Mouse (Mus musculus) spleen, adult 2 months (tissue): ENCODE measurements around the gene Flt4. TPM values are rescaled to one million over a fixed set of nuclear protein-coding genes. Genes with fewer than 3 reads are reported as not detected.

Source experiments
- DNase-seq, 2 experiments: peaks; one replicate each; pipeline versions ENCODE4 v3.0.0 to v3.0.0-alpha.2; 2012 to 2021; ENCODE audit warnings: low spot score in 2 of 2, low read depth in 1 of 2
- H3K27ac ChIP-seq: fragments of 200-500 bp; 2 replicates; pipeline ENCODE4 v1.5.1; 2012; ENCODE audit warnings: low read length, inconsistent platforms; ENCODE audit not compliant: insufficient read depth
- H3K27me3 ChIP-seq: fragments of 200-500 bp; 2 replicates; pipeline ENCODE4 v1.6.1; 2012; ENCODE audit warnings: mild to moderate bottlenecking, moderate library complexity, low read length, inconsistent platforms; ENCODE audit not compliant: control insufficient read depth, insufficient read depth
- H3K36me3 ChIP-seq: fragments of 200-500 bp; 2 replicates; pipeline ENCODE4 v1.6.1; 2012; ENCODE audit warnings: mild to moderate bottlenecking, low read length, inconsistent platforms; ENCODE audit not compliant: control insufficient read depth, insufficient read depth
- H3K4me1 ChIP-seq: fragments of 200-500 bp; 2 replicates; pipeline ENCODE4 v1.6.1; 2011; ENCODE audit warnings: inconsistent platforms; ENCODE audit not compliant: control insufficient read depth, insufficient read depth, insufficient read length
- H3K4me3 ChIP-seq: fragments of 200-500 bp; 2 replicates; pipeline ENCODE4 v1.5.1; 2011; ENCODE audit warnings: mild to moderate bottlenecking, inconsistent platforms; ENCODE audit not compliant: insufficient read depth, insufficient read length; ENCODE audit errors: extremely low read depth
- CTCF ChIP-seq: fragments of 200-500 bp; IDR thresholded peaks from 2 replicates; pipeline ENCODE4 v1.5.1; 2011; ENCODE audit warnings: mild to moderate bottlenecking, inconsistent platforms; ENCODE audit not compliant: insufficient read depth, insufficient read length, insufficient replicate concordance; ENCODE audit errors: extremely low read depth
- POLR2A ChIP-seq: fragments of 200-500 bp; IDR thresholded peaks from 2 replicates; pipeline ENCODE4 v1.6.1; 2011; ENCODE audit warnings: low read depth, low read length, inconsistent platforms
- WGBS: fragments of 180-500 bp; shearing (Covaris S2); methylation state at CpG from one replicate; pipeline ENCODE4 v1.1.7; 2018; 5-methylcytosine and 5-hydroxymethylcytosine counted together
- polyA plus RNA-seq: library from polyadenylated mRNA; depleted of rRNA; stranded (reverse); fragments of >200 nt; gene quantifications from 2 replicates; pipeline ENCODE4 v1.2.3, GENCODE M21; 2012

Gene Flt4
- polyA plus RNA-seq, 1 experiment, result 6.6 TPM

DNA sequence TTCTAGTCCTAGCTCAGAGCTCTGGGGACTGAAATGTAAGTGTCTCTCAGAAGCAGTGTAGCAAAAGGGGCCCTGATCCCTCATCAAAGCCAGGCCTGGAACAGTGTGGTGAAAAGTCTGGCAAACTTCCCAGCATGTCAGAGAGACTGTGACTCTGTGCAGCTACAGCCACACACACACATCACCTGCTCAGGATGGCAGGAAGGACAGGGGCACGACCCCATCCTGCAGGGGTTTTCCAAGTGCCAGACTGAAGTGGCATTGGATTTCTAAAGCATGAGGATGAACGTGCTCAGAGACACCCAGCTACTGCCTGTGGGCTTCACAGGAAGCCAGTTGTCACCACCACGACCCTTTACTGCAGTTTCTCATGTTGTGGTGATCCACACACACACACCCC, 3.1 kb downstream of the Flt4 start:
- Histone ChIP-seq H3K36me3 (no peaks in the 10 kb centered on the region), H3K4me3 (no peak overlapping the region), H3K4me1 (no peaks in the 10 kb centered on the region), H3K27ac (no peak overlapping the region), H3K27me3 (no peaks in the 10 kb centered on the region; the same call in 1 of the 2 replicates)
- TF ChIP-seq CTCF (no peak), POLR2A (no peak)
- DNase-seq, result no peak
- WGBS, result 10% methylated on average over 3 of the region's 3 CpGs

DNA sequence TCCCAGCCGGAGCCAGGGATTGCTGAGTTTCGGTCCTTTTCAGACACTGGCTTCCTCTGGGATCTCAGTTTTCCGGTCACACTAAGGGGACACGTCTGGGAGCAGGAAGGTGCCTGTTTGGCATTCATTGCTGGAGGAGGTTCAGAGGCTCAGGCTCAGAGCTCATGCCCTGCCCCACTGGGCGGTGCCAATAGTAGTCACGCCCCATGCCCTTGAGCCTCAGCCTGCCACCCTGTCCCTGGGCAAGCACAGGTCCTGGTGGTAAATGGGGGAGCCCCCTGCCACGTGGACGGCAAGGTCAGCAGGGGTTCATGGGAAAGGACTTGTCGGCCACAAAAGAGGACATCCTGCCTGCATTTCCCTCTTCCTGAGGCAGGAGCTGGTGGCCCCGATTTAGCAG, 4.3 kb downstream of the Flt4 start:
- H3K4me3 ChIP-seq, result no peak overlapping the region
- no peak for TF ChIP-seq POLR2A
- H3K36me3 ChIP-seq, result no peaks in the 10 kb centered on the region
- no peak for DNase-seq
- WGBS, result 4% methylated on average over 10 of the region's 10 CpGs
- no peak overlapping the region for H3K27ac ChIP-seq
- no peaks in the 10 kb centered on the region; the same call in 1 of the 2 replicates for H3K27me3 ChIP-seq
- no peaks in the 10 kb centered on the region for H3K4me1 ChIP-seq

DNA sequence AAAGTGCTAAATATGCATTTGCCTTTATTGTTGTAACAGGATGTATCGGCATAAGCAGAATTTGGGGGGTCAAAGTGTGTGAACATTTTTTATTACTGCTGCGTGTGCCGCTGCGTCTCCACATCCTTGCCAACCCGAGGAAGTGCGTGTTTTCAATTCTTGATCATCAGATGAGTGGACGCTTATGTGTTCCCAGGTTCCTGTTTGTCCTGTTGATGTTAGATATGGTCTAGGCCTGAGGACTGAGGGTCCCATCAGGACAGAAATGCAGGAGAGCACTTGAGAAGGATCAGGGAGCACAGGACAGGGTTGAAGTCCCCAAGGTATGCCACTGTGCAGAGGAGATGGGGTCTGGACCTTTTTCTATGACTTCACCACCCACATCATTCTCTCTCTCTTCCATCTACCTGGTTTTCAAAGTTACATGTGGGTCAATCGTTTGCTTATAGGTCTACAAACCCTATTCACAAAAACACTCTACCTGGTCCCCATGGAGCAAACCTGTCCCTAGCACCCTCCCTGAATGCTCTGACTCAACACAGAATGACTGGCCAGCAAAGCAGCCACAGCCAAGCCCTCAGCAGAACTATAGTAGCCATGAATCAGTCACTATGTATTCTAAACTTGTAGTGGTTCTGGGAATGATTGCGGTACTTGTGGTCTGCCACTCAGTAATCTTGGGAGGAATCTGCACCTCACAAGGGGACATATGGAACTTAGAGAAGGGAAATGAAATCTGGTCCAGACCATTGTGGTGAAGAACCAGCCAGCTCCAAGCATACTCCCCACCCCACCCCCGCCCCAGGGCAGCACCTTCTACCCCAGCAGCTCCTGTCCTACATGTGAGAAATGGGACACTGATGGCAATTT, 7.0 kb downstream of the Flt4 start:
- H3K27ac ChIP-seq, result no peak overlapping the region

DNA sequence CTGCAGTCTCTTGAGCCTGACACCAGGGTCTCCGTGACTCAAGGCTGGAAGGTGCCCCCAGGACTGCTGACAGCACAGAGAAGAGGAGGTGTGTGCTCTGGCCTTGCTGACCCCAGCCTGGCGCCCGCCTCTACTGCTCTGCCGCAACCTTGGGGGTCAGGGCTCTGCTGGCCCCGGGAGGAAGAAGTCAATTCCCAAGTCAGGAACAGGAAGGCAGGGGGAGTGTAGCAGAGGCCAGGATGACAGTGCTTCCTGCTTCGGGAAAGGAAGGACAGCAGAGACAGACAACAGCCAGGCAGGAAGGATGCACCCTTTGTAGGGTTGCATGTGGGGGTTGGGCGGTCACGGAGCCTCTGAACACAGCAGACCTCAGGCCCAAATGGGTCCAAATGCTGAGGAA, 9.4 kb downstream of the Flt4 start:
- DNase-seq, result no peak
- H3K4me3 ChIP-seq, result no peak overlapping the region
- no peak overlapping the region for H3K27ac ChIP-seq
- H3K36me3 ChIP-seq, result no peaks in the 10 kb centered on the region
- no peaks in the 10 kb centered on the region for H3K27me3 ChIP-seq
- 68% methylated on average over 8 of the region's 8 CpGs for WGBS
- no peaks in the 10 kb centered on the region for H3K4me1 ChIP-seq
- TF ChIP-seq CTCF (no peak), POLR2A (no peak)

More for the DNA sequence above, 7.0 kb downstream of the Flt4 start:
- no peaks in the 10 kb centered on the region for H3K4me1 ChIP-seq
- WGBS, result 79% methylated on average over 10 of the region's 10 CpGs
- no peaks in the 10 kb centered on the region for H3K27me3 ChIP-seq
- H3K4me3 ChIP-seq, result no peak overlapping the region
- no peak for DNase-seq
- TF ChIP-seq POLR2A (no peak), CTCF (no peak)
- no peaks in the 10 kb centered on the region for H3K36me3 ChIP-seq

DNA sequence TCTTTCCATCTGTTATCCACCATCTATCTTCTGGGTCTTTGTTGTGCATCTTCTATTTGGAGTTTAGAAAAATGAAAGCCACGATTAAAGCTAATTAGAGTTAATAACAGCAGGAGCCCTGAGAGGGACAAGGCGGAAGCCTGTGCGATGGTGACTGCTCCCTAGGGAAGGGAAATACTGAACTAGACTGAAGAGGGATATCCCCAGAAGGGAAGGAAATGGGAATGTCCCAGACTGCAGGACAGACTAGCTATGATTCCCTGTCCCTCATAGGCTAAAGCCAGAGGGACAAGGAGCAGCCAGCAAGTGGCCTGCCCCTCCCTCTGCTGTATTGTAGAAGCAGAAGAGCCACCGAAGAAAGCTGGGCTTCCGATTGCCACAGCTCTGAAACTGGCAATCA, 12.9 kb downstream of the Flt4 start:
- H3K4me3 ChIP-seq, result no peak overlapping the region
- no peak for TF ChIP-seq POLR2A
- DNase-seq, result no peak
- H3K4me1 ChIP-seq, result no peaks in the 10 kb centered on the region
- WGBS, result 83% methylated on average over 5 of the region's 5 CpGs
- H3K36me3 ChIP-seq, result no peaks in the 10 kb centered on the region
- no peaks in the 10 kb centered on the region for H3K27me3 ChIP-seq
- H3K27ac ChIP-seq, result no peak overlapping the region

DNA sequence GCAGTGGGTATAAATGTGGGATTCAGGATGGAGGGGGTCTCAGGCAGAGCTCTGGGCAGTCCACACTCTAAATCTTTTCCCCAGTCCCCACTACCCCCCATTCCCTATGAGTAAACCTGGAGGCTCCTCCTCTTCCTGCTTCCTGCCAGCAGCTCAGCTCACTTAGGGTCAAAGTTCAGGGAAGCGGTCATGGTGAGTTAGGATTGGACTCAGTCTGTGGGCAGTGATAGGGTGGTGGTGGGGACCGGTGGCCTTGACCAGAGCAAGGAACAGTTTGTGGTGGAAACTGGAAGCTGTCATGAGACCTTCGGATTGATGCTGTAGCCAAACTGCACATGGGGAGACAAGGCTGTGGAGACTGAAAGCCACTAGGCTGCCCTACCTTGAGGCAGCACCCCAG, 15.1 kb downstream of the Flt4 start:
- WGBS, result 90% methylated on average over 3 of the region's 3 CpGs
- no peak for DNase-seq

DNA sequence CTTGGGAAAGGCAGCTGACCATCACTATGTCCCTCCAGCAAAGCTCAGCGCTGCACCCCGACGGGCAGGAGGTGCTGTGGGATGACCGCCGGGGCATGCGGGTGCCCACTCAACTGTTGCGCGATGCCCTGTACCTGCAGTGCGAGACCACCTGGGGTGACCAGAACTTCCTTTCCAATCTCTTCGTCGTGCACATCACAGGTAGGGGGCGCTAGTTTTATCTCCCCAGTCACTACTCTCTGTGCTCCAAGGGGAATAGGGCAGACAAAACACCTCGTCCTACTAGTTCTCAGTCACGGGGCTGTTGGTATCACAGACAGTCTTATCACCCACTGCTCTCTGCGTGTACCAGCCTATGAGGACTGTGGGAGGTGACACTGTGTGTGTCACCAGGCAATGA, 16.8 kb downstream of the Flt4 start:
- H3K27ac ChIP-seq, result no peak overlapping the region
- TF ChIP-seq CTCF (no peak), POLR2A (no peak)
- H3K36me3 ChIP-seq, result no peaks in the 10 kb centered on the region
- no peak for DNase-seq
- WGBS, result 81% methylated on average over 15 of the region's 15 CpGs
- H3K4me1 ChIP-seq, result no peaks in the 10 kb centered on the region
- H3K4me3 ChIP-seq, result no peak overlapping the region
- no peaks in the 10 kb centered on the region for H3K27me3 ChIP-seq

More for the DNA sequence above, 15.1 kb downstream of the Flt4 start:
- Histone ChIP-seq H3K27ac (no peak overlapping the region), H3K4me3 (no peak overlapping the region), H3K36me3 (no peaks in the 10 kb centered on the region), H3K4me1 (no peaks in the 10 kb centered on the region), H3K27me3 (no peaks in the 10 kb centered on the region)
- TF ChIP-seq CTCF, result no peak
- TF ChIP-seq POLR2A, result no peak
